Mouse (Mus musculus) liver, embryonic 14.5 days (tissue): ENCODE measurements around the gene Calcoco1.

Experiments used
- CTCF ChIP-seq: IDR thresholded peaks from 2 replicates; pipeline ENCODE4 v1.5.1; 2016; ENCODE audit warnings: antibody characterized with exemption, low read depth, control low read depth
- EP300 ChIP-seq: IDR thresholded peaks from 2 replicates; pipeline ENCODE4 v1.6.1; 2016; ENCODE audit warnings: antibody characterized with exemption, low read depth

- peak; percentile 86 for TF ChIP-seq CTCF
- no peak for TF ChIP-seq EP300
Observed at GRCm38 (mm10) chr15:102753170-102753569, 31.2 kb upstream of the Calcoco1 start.
